Mouse (Mus musculus) cerebellum, adult 2 months (tissue): ENCODE data around the gene Uchl5.

ENCODE experiments used
- CTCF ChIP-seq: fragments of 200-500 bp; IDR thresholded peaks from 2 replicates; pipeline ENCODE4 v1.5.1; 2011; ENCODE audit warnings: low read depth, mild to moderate bottlenecking, control low read depth, low read length, moderate library complexity, borderline replicate concordance; ENCODE audit not compliant: insufficient read depth
- POLR2A ChIP-seq: fragments of 200-500 bp; IDR thresholded peaks from 2 replicates; pipeline ENCODE4 v1.6.1; 2011; ENCODE audit warnings: low read length, control low read depth, borderline replicate concordance; ENCODE audit not compliant: insufficient read depth

GRCm38 (mm10) chr1:143855706-143856105 is 78.6 kb downstream of the Uchl5 start:
- no peak for TF ChIP-seq CTCF
- no peak for TF ChIP-seq POLR2A
